Mouse (Mus musculus): Measurements from ENCODE around the gene Tigd2. TPM values are rescaled to one million over a fixed set of nuclear protein-coding genes. Genes with fewer than 3 reads are reported as not detected.
A peak's percentile ranks its signal among the peaks of the same experiment; 100 is the strongest.
"Not testable (repeated sequence)": the region's sequence is repeated elsewhere in the genome, so short reads cannot be mapped to it uniquely, and the experiment has no call there.

The Tigd2 gene
- total RNA-seq (2014; fragmentation: Nextera tagmentation) = 5.0 and 13.9 TPM in 2 replicates
- 14.3 and 26.2 TPM in 2 replicates for total RNA-seq (2017)

- ATAC-seq (replicated peaks; ENCODE audit: low FRiP score, low TSS enrichment, poor library complexity, severe bottlenecking) = peak; percentile 94
Observed at GRCm38 (mm10) chr6:59208685-59209298, at the start of gene Tigd2. Tigd2 (plus strand) TSS chr6:59208870.

DNA sequence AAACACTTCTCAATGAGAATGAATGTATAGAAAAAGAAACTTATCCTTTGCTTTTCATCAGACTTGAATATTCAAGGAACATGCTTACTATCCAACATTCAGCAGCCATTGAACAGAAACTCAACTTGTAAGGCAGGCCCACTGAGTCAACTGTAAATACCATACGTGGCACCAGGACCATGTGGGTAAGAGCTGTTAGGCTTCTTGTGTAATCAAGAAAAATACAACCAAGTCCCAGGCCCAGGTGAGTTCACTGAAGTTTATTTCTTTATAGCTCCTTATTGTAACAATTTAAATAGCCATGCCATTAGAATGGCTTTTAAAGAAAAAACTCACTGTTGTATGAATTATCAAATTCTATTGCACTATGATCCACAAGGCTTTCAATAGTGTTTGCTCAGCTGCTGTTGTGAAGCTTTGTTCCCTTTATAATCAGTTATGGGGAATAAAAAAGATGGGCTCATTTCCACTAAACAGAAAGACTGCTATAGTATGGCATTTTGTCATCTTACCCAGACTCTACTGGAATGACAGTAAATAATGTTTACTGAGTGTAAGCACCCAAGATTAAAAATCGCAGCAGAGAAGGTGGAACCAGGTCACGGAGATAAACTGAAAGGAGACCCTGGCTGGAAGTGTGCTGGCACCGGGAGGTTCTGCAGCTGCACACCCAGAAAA, 46.7 kb upstream of the Tigd2 start:
- ATAC-seq (replicated peaks; ENCODE audit: low FRiP score, low TSS enrichment, poor library complexity, severe bottlenecking) = no peak

- no peak for ATAC-seq (replicated peaks; ENCODE audit: low FRiP score, low TSS enrichment, poor library complexity, severe bottlenecking)
Observed at GRCm38 (mm10) chr6:59162887-59163286, 45.8 kb upstream of the Tigd2 start.

- ATAC-seq (replicated peaks; ENCODE audit: low FRiP score, low TSS enrichment, poor library complexity, severe bottlenecking) = no peak
Observed at GRCm38 (mm10) chr6:59163407-59163806, 45.3 kb upstream of the Tigd2 start.

GRCm38 (mm10) chr6:59168939-59169338, 39.7 kb upstream of the Tigd2 start:
- no peak for ATAC-seq (replicated peaks; ENCODE audit: low FRiP score, low TSS enrichment, poor library complexity, severe bottlenecking)

GRCm38 (mm10) chr6:59171230-59171629, 37.4 kb upstream of the Tigd2 start:
- no peak for ATAC-seq (replicated peaks; ENCODE audit: low FRiP score, low TSS enrichment, poor library complexity, severe bottlenecking)

DNA sequence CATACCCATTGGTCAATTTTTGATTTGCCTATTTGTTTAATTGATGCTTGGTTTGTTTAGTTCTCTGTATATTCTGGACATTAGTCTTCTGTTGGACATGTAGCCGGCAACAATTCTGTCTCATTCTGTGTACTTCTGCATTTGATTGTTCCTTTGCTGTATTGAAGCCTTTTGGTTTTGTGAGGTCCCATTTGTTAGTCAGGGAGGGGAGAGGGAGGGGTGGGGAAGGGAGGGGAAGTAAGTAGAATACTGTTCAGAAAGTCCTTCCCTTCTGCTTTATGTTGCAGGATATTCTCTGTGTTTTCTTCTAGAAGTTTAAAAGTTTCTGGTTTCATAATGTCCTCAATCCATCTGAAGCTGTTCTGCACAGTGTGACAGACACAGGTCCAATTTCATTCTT, 34.7 kb upstream of the Tigd2 start:
- ATAC-seq (replicated peaks; ENCODE audit: low FRiP score, low TSS enrichment, poor library complexity, severe bottlenecking) = no peak

GRCm38 (mm10) chr6:59178051-59178450, 30.6 kb upstream of the Tigd2 start:
- no peak for ATAC-seq (replicated peaks; ENCODE audit: low FRiP score, low TSS enrichment, poor library complexity, severe bottlenecking)

GRCm38 (mm10) chr6:59180376-59180996, 28.2 kb upstream of the Tigd2 start:
- peak; percentile 97 for ATAC-seq (replicated peaks; ENCODE audit: low FRiP score, low TSS enrichment, poor library complexity, severe bottlenecking)

DNA sequence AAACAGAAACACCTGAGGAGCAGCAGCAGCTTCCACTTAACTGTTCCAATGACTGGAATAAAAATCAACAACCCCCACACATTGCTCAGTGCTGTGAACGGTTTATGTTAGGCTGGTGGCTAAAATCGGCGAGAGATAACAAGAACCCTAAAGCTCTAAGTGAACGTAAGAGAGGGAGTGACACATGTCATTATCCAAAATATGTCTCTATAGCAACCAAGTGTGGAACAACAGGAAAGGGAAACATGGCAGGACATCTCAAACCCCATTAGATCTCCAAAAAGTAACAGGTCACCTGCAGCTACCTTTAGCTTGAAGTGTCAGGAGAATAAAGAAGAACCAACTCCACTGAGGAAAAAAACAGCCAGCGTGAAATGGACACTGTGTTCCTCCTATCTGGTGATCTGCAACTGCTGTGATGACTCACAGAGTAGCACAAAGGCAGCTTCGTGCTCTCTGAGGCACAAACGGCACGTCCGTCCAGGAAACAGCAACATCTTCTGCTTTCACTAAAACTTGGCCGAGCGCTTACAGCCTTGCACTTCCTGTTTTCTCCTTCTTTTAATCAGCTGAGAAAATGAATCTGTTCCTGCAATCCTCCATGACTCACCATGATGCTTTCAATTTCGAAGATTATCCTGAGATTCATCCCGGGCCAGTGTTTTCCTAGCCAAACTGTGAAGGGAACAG, 23.5 kb upstream of the Tigd2 start:
- peak; percentile 58 for ATAC-seq (replicated peaks; ENCODE audit: low FRiP score, low TSS enrichment, poor library complexity, severe bottlenecking)

- no peak for ATAC-seq (replicated peaks; ENCODE audit: low FRiP score, low TSS enrichment, poor library complexity, severe bottlenecking)
Observed at GRCm38 (mm10) chr6:59190006-59190405, 18.7 kb upstream of the Tigd2 start.

GRCm38 (mm10) chr6:59194518-59194917, 14.2 kb upstream of the Tigd2 start:
- ATAC-seq (replicated peaks; ENCODE audit: low FRiP score, low TSS enrichment, poor library complexity, severe bottlenecking) = not testable (repeated sequence)

GRCm38 (mm10) chr6:59195849-59196635, 12.6 kb upstream of the Tigd2 start:
- no peak for ATAC-seq (replicated peaks; ENCODE audit: low FRiP score, low TSS enrichment, poor library complexity, severe bottlenecking)

DNA sequence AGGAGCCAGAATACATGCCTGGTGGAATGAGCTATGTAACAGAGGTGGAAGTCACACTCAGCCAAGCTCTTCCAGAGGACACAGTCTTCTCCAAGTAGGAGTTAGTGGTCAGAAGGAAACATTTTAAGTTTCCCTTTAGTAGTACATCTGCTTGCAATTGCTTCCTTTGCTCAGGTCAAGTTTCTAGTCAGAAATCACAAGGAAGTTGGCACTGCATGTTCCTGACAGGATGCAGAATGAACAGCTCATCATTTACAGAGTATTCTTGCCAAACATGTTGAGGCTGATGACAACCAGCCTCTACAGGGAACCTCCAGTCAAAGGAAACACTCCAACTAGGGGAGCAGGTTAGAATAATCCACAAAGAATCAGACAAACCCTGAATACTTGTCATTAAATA, 11.9 kb upstream of the Tigd2 start:
- no peak for ATAC-seq (replicated peaks; ENCODE audit: low FRiP score, low TSS enrichment, poor library complexity, severe bottlenecking)

- no peak for ATAC-seq (replicated peaks; ENCODE audit: low FRiP score, low TSS enrichment, poor library complexity, severe bottlenecking)
Observed at GRCm38 (mm10) chr6:59198356-59198755, 10.3 kb upstream of the Tigd2 start.

GRCm38 (mm10) chr6:59199021-59199420, 9.6 kb upstream of the Tigd2 start:
- ATAC-seq (replicated peaks; ENCODE audit: low FRiP score, low TSS enrichment, poor library complexity, severe bottlenecking) = 0 out of 2 replicates have a peak, but pooled peaks have one; percentile 18

DNA sequence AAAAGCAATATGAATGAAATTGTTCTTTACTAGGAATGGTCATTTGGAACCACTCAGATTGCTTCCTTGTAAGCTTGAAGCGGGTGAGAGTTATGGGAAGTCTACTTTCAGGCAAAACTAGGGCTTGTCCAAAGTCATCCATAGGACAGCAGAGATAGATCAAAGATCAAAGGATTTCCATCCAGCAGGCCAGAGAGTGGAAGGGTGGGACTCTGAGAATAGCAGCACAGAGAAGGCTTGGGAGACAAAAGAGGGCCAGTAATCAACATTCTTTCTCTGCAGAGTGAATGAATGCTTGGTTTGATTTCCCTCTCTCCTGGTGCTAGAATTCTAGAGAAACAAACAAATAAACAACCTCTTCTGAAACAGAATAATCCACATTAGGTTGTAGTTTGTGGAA, 1.1 kb upstream of the Tigd2 start:
- no peak for ATAC-seq (replicated peaks; ENCODE audit: low FRiP score, low TSS enrichment, poor library complexity, severe bottlenecking)

DNA sequence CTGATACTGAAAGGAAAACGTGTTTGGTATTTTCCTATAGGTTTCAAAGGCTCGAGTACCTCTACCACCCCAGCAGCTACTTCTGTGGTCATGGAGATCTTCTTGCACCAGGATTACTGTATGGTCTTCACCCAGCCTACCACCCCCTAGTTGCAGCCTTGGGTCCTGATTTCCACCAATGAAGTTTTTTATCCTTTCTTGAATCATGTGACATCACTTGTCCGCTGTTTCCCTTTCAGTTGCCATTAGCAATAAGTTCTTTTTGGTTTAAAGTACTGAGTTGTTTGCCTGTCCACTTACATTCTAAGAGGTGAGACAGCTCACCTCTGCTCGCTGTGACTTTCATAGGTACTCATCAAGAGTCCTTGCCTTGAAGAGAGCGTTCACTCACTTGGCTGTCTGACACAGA, 633 bp downstream of the Tigd2 start:
- ATAC-seq (replicated peaks; ENCODE audit: low FRiP score, low TSS enrichment, poor library complexity, severe bottlenecking) = peak; percentile 75

DNA sequence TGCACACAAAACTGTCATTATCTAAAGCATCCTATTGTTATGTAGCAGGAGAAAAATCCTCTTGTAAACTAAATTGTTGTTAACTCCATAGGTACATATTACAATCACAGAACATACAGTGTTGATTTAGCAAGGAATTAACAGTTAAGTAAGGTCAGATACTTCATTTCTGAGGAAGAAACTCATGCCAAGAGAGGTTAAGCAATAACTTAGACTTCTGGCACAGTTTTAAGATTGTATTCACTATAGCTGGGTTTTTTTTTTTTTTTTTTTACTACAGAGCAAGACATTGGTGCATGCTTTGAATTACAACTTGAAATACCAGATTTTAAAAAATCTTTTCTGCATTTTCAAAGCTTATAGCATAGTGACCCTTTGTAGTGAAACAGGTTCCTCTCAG, 24.5 kb downstream of the Tigd2 start:
- ATAC-seq (replicated peaks; ENCODE audit: low FRiP score, low TSS enrichment, poor library complexity, severe bottlenecking) = no peak

Measured in megakaryocyte-erythroid progenitor cell, adult 5-6 weeks (primary cell).